Mouse (Mus musculus) heart, embryonic 13.5 days (tissue): ENCODE data around the gene Bak1. TPM values are rescaled to one million over a fixed set of nuclear protein-coding genes. Genes with fewer than 3 reads are reported as not detected.
A peak's percentile ranks its signal among the peaks of the same experiment; 100 is the strongest.

Experiments
- ATAC-seq: fragments of 200-750 bp; cut with Nextera tagmentation; 2 replicates; pipeline ENCODE4 v1.8.0; 2017; ENCODE audit warnings: moderate TSS enrichment; ENCODE audit not compliant: insufficient number of reproducible peaks, low FRiP score, low TSS enrichment; ENCODE audit errors: extremely low read depth
- H3K27ac ChIP-seq: fragments of 300-500 bp; sonication (generic); replicated peaks from 2 replicates; pipeline ENCODE4 v1.5.1; 2015; ENCODE audit warnings: moderate library complexity, mild to moderate bottlenecking, inconsistent platforms
- H3K27me3 ChIP-seq: fragments of 300-500 bp; sonication (generic); replicated peaks from 2 replicates; pipeline ENCODE4 v1.6.1; 2015; ENCODE audit warnings: mild to moderate bottlenecking, inconsistent platforms
- H3K36me3 ChIP-seq: fragments of 300-500 bp; sonication (generic); 2 replicates; pipeline ENCODE4 v1.6.1; 2015; ENCODE audit warnings: mild to moderate bottlenecking, inconsistent platforms
- H3K4me1 ChIP-seq: fragments of 300-500 bp; sonication (generic); 2 replicates; pipeline ENCODE4 v1.6.1; 2015; ENCODE audit warnings: inconsistent platforms
- H3K4me2 ChIP-seq: fragments of 300-500 bp; sonication (generic); 2 replicates; pipeline ENCODE4 v1.6.1; 2015; ENCODE audit warnings: inconsistent platforms, mild to moderate bottlenecking, moderate library complexity
- H3K4me3 ChIP-seq: fragments of 300-500 bp; sonication (generic); 2 replicates; pipeline ENCODE4 v1.5.1; 2015; ENCODE audit warnings: moderate library complexity, mild to moderate bottlenecking, inconsistent platforms
- H3K9ac ChIP-seq: fragments of 300-500 bp; sonication (generic); 2 replicates; pipeline ENCODE4 v1.6.1; 2015; ENCODE audit warnings: inconsistent platforms, mild to moderate bottlenecking, moderate library complexity
- H3K9me3 ChIP-seq: fragments of 300-500 bp; sonication (generic); 2 replicates; pipeline ENCODE4 v1.6.1; 2016; ENCODE audit warnings: inconsistent platforms
- WGBS: fragments of 180-500 bp; shearing (Covaris S2); methylation state at CpG from one replicate; pipeline ENCODE4 v1.1.7; 2015; ENCODE audit warnings: mixed read lengths; 5-methylcytosine and 5-hydroxymethylcytosine counted together
- polyA plus RNA-seq: library from polyadenylated mRNA; unstranded; fragments of >200 nt; fragmentation: Nextera tagmentation; extraction: Ambion mirVana; gene quantifications from 2 replicates; pipeline ENCODE4 v1.2.1, GENCODE M21; 2015

The Bak1 gene
- polyA plus RNA-seq: 5.3 and 5.4 TPM in 2 replicates

DNA sequence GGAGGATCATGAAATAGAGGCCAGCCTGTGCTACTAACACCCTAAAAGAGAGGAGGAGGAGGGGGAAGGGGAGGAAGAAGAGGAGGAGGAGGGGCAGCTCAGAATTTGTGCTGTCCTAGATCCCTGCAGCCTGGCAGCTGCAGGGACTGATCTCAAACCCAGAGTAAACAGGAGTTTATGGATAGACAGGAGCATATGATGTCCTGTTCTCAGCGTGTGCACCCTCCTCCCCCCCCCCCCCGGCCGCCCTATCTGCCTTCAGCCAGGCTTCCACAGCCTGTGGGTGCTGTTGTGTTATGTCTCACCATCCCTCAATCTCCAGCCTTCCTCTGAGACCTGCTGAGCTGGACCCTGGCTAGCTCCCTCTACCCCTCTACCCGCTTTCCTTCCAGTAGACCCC, at the start of gene Bak1:
Gene Bak1, minus strand, starts transcription at position 101 of the 400 bp plus-strand sequence.
- peaks cover 27% of the 10 kb centered on the region for H3K4me1 ChIP-seq
- H3K27me3 ChIP-seq: no peaks in the 10 kb centered on the region
- ATAC-seq: no peak
- peak within 1 kb of the TSS; percentile 98 for H3K9ac ChIP-seq
- H3K36me3 ChIP-seq: peaks cover 25% of the 10 kb centered on the region
- no peaks in the 10 kb centered on the region for H3K9me3 ChIP-seq
- WGBS: 49% methylated on average over 3 of the region's 4 CpGs
- peak within 1 kb of the TSS; percentile 86 for H3K27ac ChIP-seq
- peak within 1 kb of the TSS; percentile 87 for H3K4me3 ChIP-seq
- peak within 1 kb of the TSS; percentile 88 for H3K4me2 ChIP-seq

DNA sequence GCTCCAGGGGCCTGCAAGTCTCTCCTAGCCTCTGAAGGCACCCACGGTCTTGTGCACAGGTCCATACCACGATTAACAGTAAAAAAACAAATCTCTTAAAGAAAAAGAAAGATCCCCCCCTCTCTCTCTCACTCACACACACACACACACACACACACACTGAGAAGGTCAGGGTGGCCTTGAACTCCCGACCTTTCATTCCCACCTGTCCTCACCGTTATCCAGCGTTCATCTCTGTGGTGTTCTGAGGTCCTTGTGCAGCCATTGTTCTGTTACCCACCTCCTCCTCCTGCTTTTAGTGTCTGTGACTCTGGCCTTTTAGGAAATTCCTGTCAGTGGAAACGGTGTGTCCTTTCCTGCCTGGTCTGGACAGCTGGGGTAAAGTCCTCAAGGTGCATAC, 49.7 kb upstream of the Bak1 start:
- Histone ChIP-seq H3K27me3 (no peaks in the 10 kb centered on the region), H3K27ac (no peak overlapping the region), H3K36me3 (peaks cover 7% of the 10 kb centered on the region), H3K9me3 (peaks cover 6% of the 10 kb centered on the region; the same call in 1 of the 2 replicates), H3K9ac (no peak overlapping the region), H3K4me2 (no peak overlapping the region), H3K4me1 (peaks cover 41% of the 10 kb centered on the region), H3K4me3 (no peak overlapping the region)
- ATAC-seq: no peak
- WGBS: 72% methylated on average over 6 of the region's 6 CpGs

DNA sequence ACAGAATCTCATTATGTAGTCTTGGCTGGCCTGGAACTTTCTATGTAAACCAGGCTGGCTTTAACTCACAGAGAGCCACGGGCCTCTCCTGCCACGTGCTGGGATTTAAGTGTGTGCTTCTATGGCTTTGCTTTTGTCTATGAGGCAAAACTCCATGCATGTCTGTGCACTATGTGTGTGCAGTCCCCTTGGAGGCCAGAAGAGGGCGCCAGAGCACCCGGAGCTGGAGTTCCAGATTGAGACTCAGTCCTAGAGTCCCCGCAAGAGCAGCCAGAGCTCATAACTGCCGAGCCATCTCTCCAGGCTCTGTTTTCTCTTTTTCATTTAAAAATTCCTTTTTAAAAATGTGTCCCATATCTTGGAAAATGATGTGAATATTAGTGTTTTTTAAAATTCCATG, 49.1 kb upstream of the Bak1 start:
- Histone ChIP-seq H3K27me3 (no peaks in the 10 kb centered on the region), H3K27ac (no peak overlapping the region), H3K36me3 (peaks cover 7% of the 10 kb centered on the region), H3K4me2 (no peak overlapping the region), H3K4me3 (no peak overlapping the region), H3K9me3 (peaks cover 6% of the 10 kb centered on the region; the same call in 1 of the 2 replicates), H3K4me1 (peaks cover 35% of the 10 kb centered on the region), H3K9ac (no peak overlapping the region)
- ATAC-seq: no peak
- 79% methylated on average over 6 of the region's 6 CpGs for WGBS

DNA sequence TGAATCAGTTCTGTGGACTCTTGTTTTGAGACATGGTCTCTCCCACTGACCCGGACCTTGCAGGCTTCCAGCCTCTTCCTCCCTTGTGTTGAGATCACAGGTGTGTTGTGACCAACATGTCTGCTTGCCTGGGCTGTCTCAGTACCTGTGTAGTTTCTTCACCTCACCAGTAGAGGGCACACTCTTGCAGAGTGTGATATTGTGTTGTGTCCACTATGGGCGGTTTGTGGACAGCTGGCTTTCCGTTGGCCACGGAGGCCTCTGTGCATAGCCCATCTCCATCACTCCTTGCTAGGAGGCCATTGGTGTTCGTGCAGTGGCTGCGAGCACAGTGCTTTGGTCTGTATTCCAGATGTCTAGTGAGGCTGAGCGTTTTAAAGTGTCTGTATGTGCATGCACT, 48.3 kb upstream of the Bak1 start:
- H3K36me3 ChIP-seq: peaks cover 7% of the 10 kb centered on the region
- no peak overlapping the region for H3K9ac ChIP-seq
- H3K9me3 ChIP-seq: peaks cover 6% of the 10 kb centered on the region; the same call in 1 of the 2 replicates
- 90% methylated on average over 7 of the region's 7 CpGs for WGBS
- H3K27ac ChIP-seq: no peak overlapping the region
- peaks cover 30% of the 10 kb centered on the region for H3K4me1 ChIP-seq
- no peaks in the 10 kb centered on the region for H3K27me3 ChIP-seq
- no peak overlapping the region for H3K4me3 ChIP-seq
- ATAC-seq: no peak
- H3K4me2 ChIP-seq: no peak overlapping the region

- peaks cover 7% of the 10 kb centered on the region for H3K36me3 ChIP-seq
- WGBS: 60% methylated on average over 17 of the region's 17 CpGs
- H3K9ac ChIP-seq: no peak overlapping the region
- peaks cover 6% of the 10 kb centered on the region; the same call in 1 of the 2 replicates for H3K9me3 ChIP-seq
- no peak overlapping the region for H3K27ac ChIP-seq
- H3K4me1 ChIP-seq: peaks cover 21% of the 10 kb centered on the region
- H3K27me3 ChIP-seq: no peaks in the 10 kb centered on the region
- ATAC-seq: no peak
- no peak overlapping the region for H3K4me2 ChIP-seq
- no peak overlapping the region for H3K4me3 ChIP-seq
Measured at GRCm38 (mm10) chr17:27074849-27075745, 46.3 kb upstream of the Bak1 start.

GRCm38 (mm10) chr17:27074236-27074635, 45.4 kb upstream of the Bak1 start:
- Histone ChIP-seq H3K27me3 (no peaks in the 10 kb centered on the region), H3K9me3 (peaks cover 6% of the 10 kb centered on the region; the same call in 1 of the 2 replicates), H3K4me2 (no peak overlapping the region), H3K4me3 (no peak overlapping the region), H3K9ac (no peak overlapping the region), H3K4me1 (peaks cover 21% of the 10 kb centered on the region), H3K27ac (no peak overlapping the region), H3K36me3 (peaks cover 7% of the 10 kb centered on the region)
- ATAC-seq: no peak
- 56% methylated on average over 6 of the region's 6 CpGs for WGBS

DNA sequence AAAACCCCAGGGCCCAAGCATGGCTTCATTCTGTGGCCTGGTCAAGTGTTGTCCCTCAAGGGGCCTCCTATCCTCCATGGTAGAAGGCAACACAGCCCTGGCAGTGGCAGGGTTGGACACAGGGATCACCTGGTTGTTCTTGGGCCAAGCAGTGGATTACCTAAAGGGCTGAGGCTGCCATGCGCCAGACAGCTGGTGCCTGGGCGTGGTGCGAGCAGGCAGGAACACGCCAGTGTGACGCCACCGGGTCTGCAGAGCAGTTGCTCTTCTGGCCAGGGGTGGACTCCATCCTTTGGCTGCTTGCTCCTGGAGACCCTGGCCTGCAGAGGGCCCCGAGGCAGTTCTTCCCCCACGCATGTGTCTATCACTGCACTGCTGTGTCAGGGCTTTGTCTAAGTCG, 45.0 kb upstream of the Bak1 start:
- no peaks in the 10 kb centered on the region for H3K27me3 ChIP-seq
- WGBS: 73% methylated on average over 9 of the region's 9 CpGs
- H3K4me2 ChIP-seq: no peak overlapping the region
- no peak overlapping the region for H3K27ac ChIP-seq
- H3K4me1 ChIP-seq: peaks cover 22% of the 10 kb centered on the region
- no peak for ATAC-seq
- H3K36me3 ChIP-seq: peaks cover 7% of the 10 kb centered on the region
- no peak overlapping the region for H3K9ac ChIP-seq
- H3K4me3 ChIP-seq: no peak overlapping the region
- peaks cover 6% of the 10 kb centered on the region; the same call in 1 of the 2 replicates for H3K9me3 ChIP-seq

GRCm38 (mm10) chr17:27073126-27073525, 44.3 kb upstream of the Bak1 start:
- ATAC-seq: no peak
- H3K4me1 ChIP-seq: peaks cover 22% of the 10 kb centered on the region
- H3K36me3 ChIP-seq: peaks cover 7% of the 10 kb centered on the region
- no peak overlapping the region for H3K27ac ChIP-seq
- H3K4me2 ChIP-seq: no peak overlapping the region
- peaks cover 6% of the 10 kb centered on the region; the same call in 1 of the 2 replicates for H3K9me3 ChIP-seq
- H3K4me3 ChIP-seq: no peak overlapping the region
- no peak overlapping the region for H3K9ac ChIP-seq
- H3K27me3 ChIP-seq: no peaks in the 10 kb centered on the region
- 72% methylated on average over 5 of the region's 5 CpGs for WGBS

- no peaks in the 10 kb centered on the region for H3K27me3 ChIP-seq
- no peak overlapping the region for H3K4me2 ChIP-seq
- peaks cover 22% of the 10 kb centered on the region for H3K4me1 ChIP-seq
- H3K4me3 ChIP-seq: no peak overlapping the region
- no peak overlapping the region for H3K27ac ChIP-seq
- no peak overlapping the region for H3K9ac ChIP-seq
- H3K9me3 ChIP-seq: no peaks in the 10 kb centered on the region
- ATAC-seq: no peak
- WGBS: 88% methylated on average over 8 of the region's 8 CpGs
- 0 out of 2 replicates have a peak, but pooled peaks cover under 1% of the 10 kb centered on the region for H3K36me3 ChIP-seq
Measured at GRCm38 (mm10) chr17:27072363-27072762, 43.6 kb upstream of the Bak1 start.

- H3K4me2 ChIP-seq: no peak overlapping the region
- no peak for ATAC-seq
- H3K36me3 ChIP-seq: no peaks in the 10 kb centered on the region
- WGBS: 47% methylated on average over 6 of the region's 6 CpGs
- H3K4me3 ChIP-seq: no peak overlapping the region
- no peak overlapping the region for H3K9ac ChIP-seq
- no peaks in the 10 kb centered on the region for H3K9me3 ChIP-seq
- H3K27me3 ChIP-seq: no peaks in the 10 kb centered on the region
- H3K27ac ChIP-seq: no peak overlapping the region
- peaks cover 22% of the 10 kb centered on the region for H3K4me1 ChIP-seq
Measured at GRCm38 (mm10) chr17:27071630-27072029, 42.8 kb upstream of the Bak1 start.

GRCm38 (mm10) chr17:27070913-27071312, 42.1 kb upstream of the Bak1 start:
- H3K27ac ChIP-seq: no peak overlapping the region
- H3K36me3 ChIP-seq: no peaks in the 10 kb centered on the region
- H3K27me3 ChIP-seq: no peaks in the 10 kb centered on the region
- peaks cover 25% of the 10 kb centered on the region for H3K4me1 ChIP-seq
- no peaks in the 10 kb centered on the region for H3K9me3 ChIP-seq
- no peak overlapping the region for H3K4me2 ChIP-seq
- H3K4me3 ChIP-seq: no peak overlapping the region
- ATAC-seq: no peak
- 85% methylated on average over 7 of the region's 7 CpGs for WGBS
- H3K9ac ChIP-seq: no peak overlapping the region

GRCm38 (mm10) chr17:27069071-27069470, 40.3 kb upstream of the Bak1 start:
- H3K27ac ChIP-seq: no peak overlapping the region
- H3K27me3 ChIP-seq: no peaks in the 10 kb centered on the region
- WGBS: 62% methylated on average over 5 of the region's 5 CpGs
- H3K4me1 ChIP-seq: peaks cover 24% of the 10 kb centered on the region
- no peak overlapping the region for H3K4me2 ChIP-seq
- no peak overlapping the region for H3K9ac ChIP-seq
- no peaks in the 10 kb centered on the region for H3K9me3 ChIP-seq
- no peak for ATAC-seq
- no peaks in the 10 kb centered on the region for H3K36me3 ChIP-seq
- H3K4me3 ChIP-seq: no peak overlapping the region
